ENCODE assay signal across 8 mouse cellular contexts in the genomic region with DNA sequence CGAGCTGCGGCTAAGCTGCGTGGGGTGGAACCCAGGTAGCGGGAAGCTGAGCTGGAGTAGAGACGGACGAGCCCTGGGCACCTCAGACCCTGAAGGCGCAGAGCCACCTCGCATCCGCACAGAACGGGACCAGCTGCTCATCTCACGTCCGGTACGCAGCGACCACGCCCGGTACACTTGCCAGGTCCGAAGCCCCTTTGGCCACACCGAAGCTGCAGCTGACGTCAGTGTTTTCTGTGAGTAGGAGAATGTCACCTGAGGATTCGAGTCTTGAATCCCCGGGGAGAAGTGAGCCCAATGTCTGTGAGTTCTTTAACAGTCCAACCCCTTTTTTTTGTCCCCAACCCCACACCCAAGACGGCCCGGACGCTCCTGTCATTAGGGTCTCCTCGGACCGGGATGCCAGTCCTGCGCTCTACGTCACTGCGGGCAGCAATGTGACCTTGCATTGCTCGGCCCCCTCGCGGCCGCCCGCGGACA. TPM values are rescaled to one million over a fixed set of nuclear protein-coding genes. Genes with fewer than 3 reads are reported as not detected.
DNase-seq lines count a peak whose midpoint lies in the region; ATAC-seq and TF ChIP-seq lines count a peak whose summit lies in the region.

No protein-coding gene starts in this region.

- no peaks in the 10 kb centered on the region for H3K79me2 ChIP-seq in liver, adult 2 months (ENCODE audit: control insufficient read depth, insufficient read depth, low read length)

- no peaks in the 10 kb centered on the region for H3K9me3 ChIP-seq in hindbrain, embryonic 13.5 days
- H3K9me3 ChIP-seq in lung, embryonic 16.5 days (ENCODE audit: control insufficient read depth, low read length), result no peaks in the 10 kb centered on the region

- H3K4me1 ChIP-seq in liver, adult 2 months (ENCODE audit: control insufficient read depth, insufficient read depth, low read length), result peaks cover 2% of the 10 kb centered on the region
- peaks cover 18% of the 10 kb centered on the region for H3K4me1 ChIP-seq in hindbrain, embryonic 13.5 days (replicated peaks)
- H3K4me1 ChIP-seq in lung, embryonic 16.5 days (replicated peaks; ENCODE audit: control insufficient read depth, insufficient read depth, low read length), result peaks cover 12% of the 10 kb centered on the region

- 0 out of 2 replicates have a peak, but pooled peaks have one; percentile 17 for TF ChIP-seq CTCF in liver, adult 2 months (IDR thresholded peaks at IDR 0.05; ENCODE audit: low read depth, low read length)

- H3K27ac ChIP-seq in liver, adult 2 months (replicated peaks; ENCODE audit: insufficient read depth, low read depth, low read length), result no peak overlapping the region
- H3K27ac ChIP-seq in hindbrain, embryonic 13.5 days, result peak overlapping the region; percentile 52; the same call in 1 of the 2 replicates
- H3K27ac ChIP-seq in lung, embryonic 16.5 days (ENCODE audit: low read length), result no peak overlapping the region

- peak overlapping the region; percentile 52; the same call in 1 of the 2 replicates for H3K4me3 ChIP-seq in liver, adult 2 months (ENCODE audit: insufficient read depth, low read depth, low read length)
- peak overlapping the region; percentile 47 for H3K4me3 ChIP-seq in hindbrain, embryonic 13.5 days
- peak overlapping the region; percentile 54 for H3K4me3 ChIP-seq in lung, embryonic 16.5 days (ENCODE audit: low read length)

- TF ChIP-seq POLR2A in liver, adult 2 months (IDR thresholded peaks at IDR 0.05; ENCODE audit: extremely low read depth, insufficient read depth, low read length), result no peak

- 0 out of 2 replicates have a peak, but pooled peaks have one; percentile 7 for ATAC-seq in common myeloid progenitor, adult 5-6 weeks (replicated peaks; ENCODE audit: low read depth, poor library complexity, severe bottlenecking)
- peak; percentile 18 for ATAC-seq in hindbrain, embryonic 13.5 days (ENCODE audit: low FRiP score)
- ATAC-seq in lung, embryonic 16.5 days (ENCODE audit: low read depth), result no peak; the same call in 1 of the 2 replicates

- WGBS in liver, adult 2 months, result 25% methylated on average over 35 of the region's 35 CpGs
- 10% methylated on average over 35 of the region's 35 CpGs for WGBS in hindbrain, embryonic 13.5 days
- 7% methylated on average over 35 of the region's 35 CpGs for WGBS in lung, embryonic 16.5 days

- no peaks in the 10 kb centered on the region for H3K36me3 ChIP-seq in liver, adult 2 months (ENCODE audit: control insufficient read depth, insufficient read depth, low read length)
- no peaks in the 10 kb centered on the region for H3K36me3 ChIP-seq in hindbrain, embryonic 13.5 days
- H3K36me3 ChIP-seq in lung, embryonic 16.5 days (ENCODE audit: control insufficient read depth, insufficient read depth, low read length), result no peaks in the 10 kb centered on the region

- H3K9ac ChIP-seq in liver, adult 2 months (ENCODE audit: low read depth, low read length), result peak overlapping the region; percentile 48
- H3K9ac ChIP-seq in hindbrain, embryonic 13.5 days, result peak overlapping the region; percentile 74
- peak overlapping the region; percentile 65 for H3K9ac ChIP-seq in lung, embryonic 16.5 days (ENCODE audit: low read length)

- H3K4me2 ChIP-seq in hindbrain, embryonic 13.5 days, result peak overlapping the region; percentile 77
- peak overlapping the region; percentile 97 for H3K4me2 ChIP-seq in lung, embryonic 16.5 days (ENCODE audit: low read depth, low read length)

- H3K27me3 ChIP-seq in liver, adult 2 months (ENCODE audit: control insufficient read depth, insufficient read depth, low read length), result no peaks in the 10 kb centered on the region
- peaks cover 41% of the 10 kb centered on the region for H3K27me3 ChIP-seq in hindbrain, embryonic 13.5 days
- H3K27me3 ChIP-seq in lung, embryonic 16.5 days (ENCODE audit: control insufficient read depth, insufficient read depth, low read depth, low read length), result peaks cover 2% of the 10 kb centered on the region; the same call in 1 of the 2 replicates

- DNase-seq in liver, adult 2 months (ENCODE audit: extremely low read depth, low read depth, low spot score), result no peak
- no peak for DNase-seq in liver
- no peak for DNase-seq in yolk sac, embryonic 10.5 days (ENCODE audit: low spot score)
- no peak for DNase-seq in cerebellum, adult 9-11 months
- DNase-seq in layer of hippocampus, postnatal 36 days, result no peak

RNA-seq across cellular contexts. Expression of a gene that starts 2.0 kb away (rescaled TPM):
- total RNA-seq in liver, adult 2 months (2014; rRNA removed), result 0.37 and 0.47 TPM in 2 replicates
- polyA plus RNA-seq in liver, adult 2 months (2012; rRNA removed), result 0.80 and 1.6 TPM in 2 replicates
- total RNA-seq in common myeloid progenitor, adult 5-6 weeks (2017), result 3.9 and 8.6 TPM in 2 replicates
- 9.6 and 10.8 TPM in 2 replicates for polyA plus RNA-seq in hindbrain, embryonic 13.5 days (2015; fragmentation: Nextera tagmentation; extraction: Ambion mirVana)
- 2.8 and 3.7 TPM in 2 replicates for polyA plus RNA-seq in lung, embryonic 16.5 days (2015; fragmentation: Nextera tagmentation; extraction: Ambion mirVana)
- total RNA-seq in layer of hippocampus, postnatal 36 days (2021), result 1 to 10 TPM; 2.3 to 3.0 TPM

RNA-seq across cellular contexts. Expression of a gene that starts 21.0 kb away (rescaled TPM):
- total RNA-seq in liver, adult 2 months (2014; rRNA removed), result not detected in 2 replicates
- polyA plus RNA-seq in liver, adult 2 months (2012; rRNA removed), result 0.28 TPM in 1 of 2 replicates, not detected in the other
- total RNA-seq in common myeloid progenitor, adult 5-6 weeks (2017), result 2.6 and 8.0 TPM in 2 replicates
- polyA plus RNA-seq in hindbrain, embryonic 13.5 days (2015; fragmentation: Nextera tagmentation; extraction: Ambion mirVana), result 0.39 TPM in 2 replicates
- 0.49 TPM in 1 of 2 replicates, not detected in the other for polyA plus RNA-seq in lung, embryonic 16.5 days (2015; fragmentation: Nextera tagmentation; extraction: Ambion mirVana)
- under 1 TPM; 0.80 to 0.86 TPM for total RNA-seq in layer of hippocampus, postnatal 36 days (2021)

RNA-seq across cellular contexts. Expression of a gene that starts 21.0 kb away (rescaled TPM):
- 473 and 572 TPM in 2 replicates for total RNA-seq in liver, adult 2 months (2014; rRNA removed)
- 330 and 416 TPM in 2 replicates for polyA plus RNA-seq in liver, adult 2 months (2012; rRNA removed)
- 481 and 496 TPM in 2 replicates for total RNA-seq in common myeloid progenitor, adult 5-6 weeks (2017)
- 149 and 154 TPM in 2 replicates for polyA plus RNA-seq in hindbrain, embryonic 13.5 days (2015; fragmentation: Nextera tagmentation; extraction: Ambion mirVana)
- 348 and 368 TPM in 2 replicates for polyA plus RNA-seq in lung, embryonic 16.5 days (2015; fragmentation: Nextera tagmentation; extraction: Ambion mirVana)
- total RNA-seq in layer of hippocampus, postnatal 36 days (2021), result 10 to 100 TPM; 68.4 to 74.4 TPM

RNA-seq across cellular contexts. Expression of a gene that starts 24.3 kb away (rescaled TPM):
- not detected in 2 replicates for total RNA-seq in liver, adult 2 months (2014; rRNA removed)
- polyA plus RNA-seq in liver, adult 2 months (2012; rRNA removed), result 0.17 TPM in 1 of 2 replicates, not detected in the other
- total RNA-seq in common myeloid progenitor, adult 5-6 weeks (2017), result 2.9 TPM in 1 of 2 replicates, not detected in the other
- polyA plus RNA-seq in hindbrain, embryonic 13.5 days (2015; fragmentation: Nextera tagmentation; extraction: Ambion mirVana), result not detected in 2 replicates
- polyA plus RNA-seq in lung, embryonic 16.5 days (2015; fragmentation: Nextera tagmentation; extraction: Ambion mirVana), result not detected in 2 replicates
- total RNA-seq in layer of hippocampus, postnatal 36 days (2021), result not detected

RNA-seq across cellular contexts. Expression of a gene that starts 25.0 kb away (rescaled TPM):
- 0.13 and 0.18 TPM in 2 replicates for total RNA-seq in liver, adult 2 months (2014; rRNA removed)
- polyA plus RNA-seq in liver, adult 2 months (2012; rRNA removed), result 0.62 and 0.81 TPM in 2 replicates
- not detected in 2 replicates for total RNA-seq in common myeloid progenitor, adult 5-6 weeks (2017)
- 7.3 and 7.8 TPM in 2 replicates for polyA plus RNA-seq in hindbrain, embryonic 13.5 days (2015; fragmentation: Nextera tagmentation; extraction: Ambion mirVana)
- 0.15 and 0.38 TPM in 2 replicates for polyA plus RNA-seq in lung, embryonic 16.5 days (2015; fragmentation: Nextera tagmentation; extraction: Ambion mirVana)
- 10 to 100 TPM; 22.7 to 23.6 TPM for total RNA-seq in layer of hippocampus, postnatal 36 days (2021)
